Mouse (Mus musculus) ES-Bruce4 (cell line): ENCODE data around the gene Pttg1ip. TPM values are rescaled to one million over a fixed set of nuclear protein-coding genes. Genes with fewer than 3 reads are reported as not detected.
A peak's percentile ranks its signal among the peaks of the same experiment; 100 is the strongest.

Source experiments
- H3K27ac ChIP-seq: 2 replicates; pipeline ENCODE4 v1.5.1; 2012; ENCODE audit warnings: low read length, inconsistent platforms; ENCODE audit not compliant: insufficient read depth
- H3K27me3 ChIP-seq: 2 replicates; pipeline ENCODE4 v1.6.1; 2012; ENCODE audit warnings: mild to moderate bottlenecking, low read length, inconsistent platforms; ENCODE audit not compliant: control insufficient read depth, poor library complexity, insufficient read depth, severe bottlenecking
- H3K36me3 ChIP-seq: 2 replicates; pipeline ENCODE4 v1.6.1; 2012; ENCODE audit warnings: inconsistent platforms, mild to moderate bottlenecking, low read length, moderate library complexity; ENCODE audit not compliant: control insufficient read depth, poor library complexity, insufficient read depth, severe bottlenecking
- H3K4me1 ChIP-seq: one replicate; pipeline ENCODE4 v1.8.1; 2011; ENCODE audit warnings: low read length; ENCODE audit not compliant: control insufficient read depth, insufficient read depth
- H3K4me3 ChIP-seq: 2 replicates; pipeline ENCODE4 v1.5.1; 2011; ENCODE audit warnings: low read depth, mild to moderate bottlenecking, low read length
- H3K9ac ChIP-seq: 2 replicates; pipeline ENCODE4 v1.6.1; 2012; ENCODE audit warnings: low read depth, mild to moderate bottlenecking, inconsistent platforms; ENCODE audit not compliant: poor library complexity, severe bottlenecking
- H3K9me3 ChIP-seq: replicated peaks from 2 replicates; pipeline ENCODE4 v1.6.1; 2012; ENCODE audit warnings: mild to moderate bottlenecking, low read length, inconsistent platforms; ENCODE audit not compliant: control insufficient read depth, poor library complexity, insufficient read depth, severe bottlenecking
- CTCF ChIP-seq: IDR thresholded peaks from one replicate; pipeline ENCODE4 v1.8.1; 2011; ENCODE audit warnings: low read depth, low read length
- EP300 ChIP-seq: IDR thresholded peaks from 2 replicates; pipeline ENCODE4 v1.6.1; 2011; ENCODE audit warnings: low read depth, low read length; ENCODE audit not compliant: insufficient read depth
- POLR2A ChIP-seq: IDR thresholded peaks from one replicate; pipeline ENCODE4 v1.8.1; 2011; ENCODE audit warnings: low read length; ENCODE audit not compliant: insufficient read depth
- polyA plus RNA-seq: library from polyadenylated mRNA; stranded (reverse); fragments of >200 nt; gene quantifications from 2 replicates; pipeline ENCODE4 v1.2.4, GENCODE M21; 2011; ENCODE audit warnings: low read depth; ENCODE audit not compliant: missing spikeins, insufficient read depth, insufficient read length

The Pttg1ip gene
- polyA plus RNA-seq, 1 experiment = 89.6 TPM

GRCm38 (mm10) chr10:77572225-77572624 lies 9.3 kb upstream of the Pttg1ip start:
- Histone ChIP-seq H3K27ac (peak overlapping the region; percentile 89), H3K27me3 (no peaks in the 10 kb centered on the region), H3K4me3 (no peak overlapping the region), H3K9me3 (no peaks in the 10 kb centered on the region), H3K36me3 (no peaks in the 10 kb centered on the region), H3K9ac (no peak overlapping the region), H3K4me1 (peaks cover 6% of the 10 kb centered on the region)
- TF ChIP-seq EP300 (peak; percentile 80; the same call in 1 of the 2 replicates), CTCF (peak; percentile 64), POLR2A (no peak)

- no peak overlapping the region for H3K9ac ChIP-seq
- H3K9me3 ChIP-seq = no peaks in the 10 kb centered on the region
- H3K27ac ChIP-seq = peak overlapping the region; percentile 70
- H3K4me3 ChIP-seq = no peak overlapping the region
- TF ChIP-seq POLR2A (no peak), EP300 (no peak), CTCF (no peak)
- H3K4me1 ChIP-seq = peaks cover 6% of the 10 kb centered on the region
- H3K36me3 ChIP-seq = no peaks in the 10 kb centered on the region
- no peaks in the 10 kb centered on the region for H3K27me3 ChIP-seq
Measured at GRCm38 (mm10) chr10:77573162-77573561, 8.4 kb upstream of the Pttg1ip start.

- H3K4me1 ChIP-seq = peaks cover 6% of the 10 kb centered on the region
- H3K27ac ChIP-seq = no peak overlapping the region
- no peaks in the 10 kb centered on the region for H3K36me3 ChIP-seq
- no peaks in the 10 kb centered on the region for H3K9me3 ChIP-seq
- TF ChIP-seq EP300 (no peak), CTCF (no peak), POLR2A (no peak)
- H3K27me3 ChIP-seq = no peaks in the 10 kb centered on the region
- no peak overlapping the region for H3K4me3 ChIP-seq
- H3K9ac ChIP-seq = 0 out of 2 replicates have a peak overlapping the region, but pooled peaks have one; percentile 67
Measured at GRCm38 (mm10) chr10:77580027-77580920, 1.2 kb upstream of the Pttg1ip start.

GRCm38 (mm10) chr10:77581023-77581407 lies 505 bp upstream of the Pttg1ip start:
- Histone ChIP-seq H3K27ac (peak overlapping the region; percentile 41; the same call in 1 of the 2 replicates), H3K9me3 (no peaks in the 10 kb centered on the region), H3K9ac (peak overlapping the region; percentile 67), H3K36me3 (no peaks in the 10 kb centered on the region), H3K4me3 (peak overlapping the region; percentile 81), H3K27me3 (no peaks in the 10 kb centered on the region), H3K4me1 (peaks cover 6% of the 10 kb centered on the region)
- TF ChIP-seq EP300 (no peak), POLR2A (no peak), CTCF (no peak)

- no peaks in the 10 kb centered on the region for H3K27me3 ChIP-seq
- H3K4me1 ChIP-seq = peaks cover 8% of the 10 kb centered on the region
- peak overlapping the region; percentile 67 for H3K27ac ChIP-seq
- H3K9ac ChIP-seq = peak overlapping the region; percentile 56
- peak overlapping the region; percentile 85 for H3K4me3 ChIP-seq
- no peak for TF ChIP-seq EP300
- TF ChIP-seq CTCF = no peak
- no peak for TF ChIP-seq POLR2A
- H3K9me3 ChIP-seq = no peaks in the 10 kb centered on the region
- H3K36me3 ChIP-seq = no peaks in the 10 kb centered on the region
Measured at GRCm38 (mm10) chr10:77582285-77582618, 732 bp downstream of the Pttg1ip start.

- H3K9ac ChIP-seq = no peak overlapping the region
- H3K4me3 ChIP-seq = no peak overlapping the region
- H3K27ac ChIP-seq = no peak overlapping the region
- H3K4me1 ChIP-seq = peaks cover 12% of the 10 kb centered on the region
- no peaks in the 10 kb centered on the region for H3K36me3 ChIP-seq
- TF ChIP-seq POLR2A (no peak), EP300 (no peak), CTCF (no peak)
- no peaks in the 10 kb centered on the region for H3K27me3 ChIP-seq
- no peaks in the 10 kb centered on the region for H3K9me3 ChIP-seq
Measured at GRCm38 (mm10) chr10:77583795-77584422, 2.4 kb downstream of the Pttg1ip start.
